Mouse (Mus musculus): ENCODE results near the gene Lin52. TPM values are rescaled to one million over a fixed set of nuclear protein-coding genes. Genes with fewer than 3 reads are reported as not detected.

Lin52 gene
- total RNA-seq, 4 experiments from 2014 or later: 21.9 to 31.9 (median 26.3) TPM

DNA sequence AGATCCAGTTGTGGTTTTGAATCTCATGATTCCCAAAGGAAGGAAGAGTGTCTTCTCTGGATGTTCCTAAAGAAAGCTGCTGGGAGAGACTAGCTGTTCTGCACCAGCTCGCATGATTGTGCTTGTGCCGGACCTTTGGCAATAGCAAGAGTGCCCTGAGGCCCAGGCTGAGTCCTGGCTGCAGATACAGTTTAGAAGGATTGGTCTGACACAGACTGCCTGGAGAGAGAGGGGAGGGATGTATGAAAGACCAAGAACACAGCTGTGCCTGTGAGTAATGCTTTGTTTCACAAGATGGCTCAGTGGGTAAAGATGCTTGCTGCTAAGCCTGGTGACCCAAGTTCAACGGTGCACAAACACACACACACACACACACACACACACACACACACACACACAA lies 11.6 kb downstream of the Lin52 start:
- no peak for DNase-seq (ENCODE audit: low spot score in 2 of 2)

DNA sequence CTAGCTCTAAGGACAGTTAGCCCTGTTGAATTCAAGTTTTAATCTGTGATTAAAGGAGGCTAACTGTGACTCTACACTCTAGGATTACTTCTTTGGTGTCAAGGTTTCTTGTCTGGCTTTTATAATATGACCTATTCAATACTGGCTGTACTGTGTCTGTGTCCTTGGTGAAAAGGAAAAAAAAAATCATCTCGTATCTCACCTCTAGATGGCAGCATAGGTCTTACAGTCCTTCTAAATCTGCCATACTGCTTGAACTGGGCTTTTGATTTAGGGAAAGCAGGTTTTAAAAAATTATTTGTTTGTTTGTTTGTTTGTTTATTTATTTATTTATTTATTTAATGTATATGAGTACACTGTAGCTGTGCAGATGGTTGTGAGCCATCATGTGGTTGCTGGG lies 17.5 kb downstream of the Lin52 start:
- DNase-seq (ENCODE audit: low spot score in 2 of 2): no peak

GRCm38 (mm10) chr12:84478937-84479336 lies 27.7 kb downstream of the Lin52 start:
- no peak for DNase-seq (ENCODE audit: low spot score in 2 of 2)

DNA sequence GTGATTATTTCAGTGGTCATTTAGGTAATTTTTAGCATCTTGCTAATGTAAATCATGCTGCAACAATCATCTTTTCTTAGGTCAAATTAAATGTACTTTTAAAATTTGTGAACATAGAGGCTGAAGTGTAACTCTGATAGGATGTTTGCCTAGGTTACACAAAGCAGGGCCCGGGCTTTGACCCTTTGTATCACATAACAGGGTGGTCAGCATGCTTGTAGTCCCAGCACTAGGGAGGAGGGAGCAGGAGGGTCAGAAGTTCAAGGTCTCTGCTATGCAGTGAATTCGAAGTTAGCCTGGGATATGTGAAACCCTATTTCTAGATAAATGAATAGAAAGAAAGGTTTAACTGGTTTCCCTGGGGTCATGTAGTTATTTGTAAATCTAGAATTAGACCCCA lies 30.0 kb downstream of the Lin52 start:
- no peak for DNase-seq (ENCODE audit: low spot score in 2 of 2)

GRCm38 (mm10) chr12:84482778-84483585 lies 31.8 kb downstream of the Lin52 start:
- no peak for DNase-seq (ENCODE audit: low spot score in 2 of 2)

DNA sequence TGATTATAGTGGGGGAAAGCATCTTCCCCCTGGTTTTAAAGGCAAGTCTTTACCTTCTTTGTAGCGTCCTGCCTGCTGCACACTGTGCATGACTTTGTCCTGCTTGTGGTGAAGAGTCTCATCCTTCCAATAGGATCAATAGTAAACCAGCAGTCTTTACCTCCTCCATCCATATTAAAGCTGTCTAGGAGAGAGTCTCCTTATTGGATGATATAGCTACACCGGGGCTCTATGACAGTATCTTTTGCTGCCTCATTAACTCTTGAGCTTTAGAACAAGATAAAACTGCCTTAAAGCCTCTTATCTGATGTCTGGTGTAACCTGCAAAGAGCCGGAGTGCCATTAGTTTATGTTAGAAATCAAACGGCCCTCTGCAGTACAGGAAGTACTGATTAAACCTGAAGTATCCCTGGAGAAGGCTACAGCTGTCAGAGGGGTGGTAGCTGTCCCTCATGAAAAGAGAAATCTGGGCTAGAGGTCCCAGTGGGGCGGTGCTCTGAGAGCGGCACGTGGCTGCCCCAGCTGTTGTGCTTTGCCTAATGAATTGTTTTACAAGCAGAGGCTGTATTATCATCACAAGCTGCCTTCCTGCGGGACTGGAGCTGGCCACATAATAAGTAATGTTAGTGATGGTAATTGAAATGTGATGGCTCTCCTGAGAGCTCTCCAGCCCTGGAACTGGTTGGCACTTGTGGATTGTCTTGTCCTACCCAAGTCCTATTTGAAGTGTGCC lies 36.3 kb downstream of the Lin52 start:
- peak in 1 of 2 experiments; percentile 11 for DNase-seq (ENCODE audit: low spot score in 2 of 2)

GRCm38 (mm10) chr12:84496795-84497194 lies 45.6 kb downstream of the Lin52 start:
- no peak for DNase-seq (ENCODE audit: low spot score in 2 of 2)

- DNase-seq (ENCODE audit: low spot score in 2 of 2): no peak
Measured at GRCm38 (mm10) chr12:84500528-84501263, 49.5 kb downstream of the Lin52 start.

- DNase-seq (ENCODE audit: low spot score in 2 of 2): no peak
Measured at GRCm38 (mm10) chr12:84501278-84501677, 50.1 kb downstream of the Lin52 start.

- peak; percentile 22 to 40 for DNase-seq (ENCODE audit: low spot score in 2 of 2)
Measured at GRCm38 (mm10) chr12:84506856-84507255, 55.6 kb downstream of the Lin52 start.

DNA sequence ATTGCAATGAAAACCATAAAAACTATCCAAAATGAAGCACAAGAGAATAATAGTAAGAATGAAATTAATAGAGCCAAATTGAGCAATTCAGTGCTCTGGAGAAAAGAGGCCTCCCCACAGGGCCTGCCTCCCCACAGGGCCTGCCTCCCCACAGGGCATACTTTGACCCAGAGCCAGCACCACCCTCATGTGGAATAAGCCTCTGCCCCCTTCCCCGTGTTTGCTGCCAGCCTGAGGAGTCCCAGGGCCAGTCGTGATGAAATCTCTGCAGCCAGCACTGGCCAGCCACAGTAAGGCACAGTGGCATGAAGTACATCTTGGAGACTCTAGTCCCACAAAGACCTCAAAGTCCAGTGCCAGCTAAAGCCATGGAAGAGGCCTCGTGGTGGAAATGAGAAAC lies 60.8 kb downstream of the Lin52 start:
- DNase-seq (ENCODE audit: low spot score in 2 of 2): no peak

- no peak for DNase-seq (ENCODE audit: low spot score in 2 of 2)
Measured at GRCm38 (mm10) chr12:84515486-84515885, 64.3 kb downstream of the Lin52 start.

DNA sequence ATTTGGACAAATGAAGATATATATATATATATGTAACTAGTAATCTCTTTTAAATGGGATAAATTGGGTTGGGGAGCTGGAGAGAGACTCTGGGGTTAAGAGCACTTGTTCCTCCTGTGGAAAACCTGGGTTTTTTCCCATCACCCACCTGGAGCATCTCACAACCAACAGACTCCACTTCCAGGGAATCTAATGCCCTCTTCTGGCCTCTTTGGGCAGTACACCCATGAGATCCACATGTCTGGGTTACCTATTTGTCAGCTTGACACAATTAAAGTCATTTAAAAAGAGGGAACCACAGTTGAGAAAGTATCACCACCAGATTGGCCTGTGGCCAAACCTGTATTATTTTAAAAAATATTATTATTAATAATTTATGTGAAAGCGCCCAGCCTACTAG lies 65.4 kb downstream of the Lin52 start:
- no peak for DNase-seq (ENCODE audit: low spot score in 2 of 2)

- no peak for DNase-seq (ENCODE audit: low spot score in 2 of 2)
Measured at GRCm38 (mm10) chr12:84518018-84518417, 66.8 kb downstream of the Lin52 start.

GRCm38 (mm10) chr12:84523728-84524127 lies 72.5 kb downstream of the Lin52 start:
- no peak for DNase-seq (ENCODE audit: low spot score in 2 of 2)

DNA sequence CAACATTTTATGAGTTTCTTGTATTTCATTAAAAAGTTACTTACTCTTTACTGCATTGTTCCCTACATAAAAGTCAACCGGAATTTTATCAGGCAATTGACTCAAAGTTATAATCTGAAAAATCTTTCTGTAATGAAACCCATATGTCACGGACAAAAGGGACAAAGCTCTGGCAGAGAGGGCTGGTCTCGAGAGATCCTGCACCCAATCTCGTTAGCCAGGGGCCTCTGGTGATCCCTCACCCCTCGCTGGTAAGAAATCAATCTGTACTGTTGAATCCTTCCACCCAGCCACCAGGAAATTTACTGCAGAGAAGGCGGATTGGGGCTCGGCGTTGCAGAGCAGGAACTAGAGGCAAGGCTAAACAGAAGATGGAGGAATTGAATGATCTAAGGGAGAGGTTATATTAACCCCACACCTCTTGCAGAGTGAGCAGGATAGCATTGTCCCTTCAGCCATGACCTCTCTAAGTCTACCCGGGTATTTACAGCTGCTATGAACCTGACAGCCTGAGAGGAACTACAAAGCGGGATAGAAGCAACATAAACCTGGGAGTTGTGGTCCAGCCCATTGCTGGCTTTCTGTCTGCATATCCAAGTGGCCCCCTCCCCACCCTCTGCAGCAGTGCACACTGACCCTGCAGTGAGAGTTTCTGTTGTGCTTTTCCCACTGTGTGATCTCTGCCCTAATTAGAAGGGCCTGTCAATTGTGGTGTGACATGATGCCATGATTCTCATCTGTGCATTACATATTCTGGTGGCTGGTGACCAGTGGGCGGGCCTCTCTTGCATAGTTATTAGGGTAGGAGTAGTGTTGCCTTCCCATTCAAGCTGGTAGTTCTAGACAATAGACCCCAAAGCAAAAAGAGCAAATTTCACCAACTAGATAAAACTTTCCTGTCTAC lies 73.2 kb downstream of the Lin52 start:
- DNase-seq (ENCODE audit: low spot score in 2 of 2): no peak

DNA sequence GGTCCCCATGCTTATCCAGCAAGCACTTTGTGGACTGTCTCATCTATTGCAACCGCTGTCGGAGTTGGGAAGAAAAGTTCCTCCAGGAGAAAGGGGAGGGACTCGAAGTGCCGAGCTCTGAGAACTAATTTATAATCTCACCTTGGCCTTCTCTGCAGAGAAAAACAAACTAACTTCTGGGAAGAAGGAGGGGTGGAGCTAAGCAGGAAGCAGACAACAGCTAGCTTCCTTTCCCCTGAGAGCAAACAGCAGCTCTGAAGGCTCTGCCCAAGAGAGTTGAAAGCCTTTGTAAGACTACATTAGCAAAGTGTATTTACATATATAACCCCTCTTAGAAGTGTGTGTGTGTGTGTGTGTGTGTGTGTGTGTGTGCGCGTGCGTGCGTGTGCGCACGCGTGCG lies 74.2 kb downstream of the Lin52 start:
- DNase-seq (ENCODE audit: low spot score in 2 of 2): no peak

DNA sequence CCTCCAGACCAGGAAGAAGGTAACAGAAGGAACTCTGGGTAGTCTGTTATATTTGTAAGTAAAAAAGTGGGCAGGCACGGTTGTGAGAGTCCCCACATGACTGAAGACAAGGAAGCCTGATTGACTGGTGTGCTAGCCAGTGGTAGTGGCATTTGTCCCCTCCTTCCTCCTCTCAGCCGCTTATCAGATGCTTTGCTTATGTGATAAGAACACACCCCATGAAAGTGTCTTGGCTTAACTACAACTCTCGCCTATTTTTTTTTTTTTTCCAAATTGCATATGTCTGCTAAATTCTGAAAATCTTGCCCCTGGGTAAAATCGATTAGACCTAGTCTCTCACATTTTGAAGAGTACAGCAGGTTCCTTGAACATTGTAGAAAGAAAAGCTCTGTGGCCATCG lies 79.2 kb downstream of the Lin52 start:
- no peak for DNase-seq (ENCODE audit: low spot score in 2 of 2)

DNA sequence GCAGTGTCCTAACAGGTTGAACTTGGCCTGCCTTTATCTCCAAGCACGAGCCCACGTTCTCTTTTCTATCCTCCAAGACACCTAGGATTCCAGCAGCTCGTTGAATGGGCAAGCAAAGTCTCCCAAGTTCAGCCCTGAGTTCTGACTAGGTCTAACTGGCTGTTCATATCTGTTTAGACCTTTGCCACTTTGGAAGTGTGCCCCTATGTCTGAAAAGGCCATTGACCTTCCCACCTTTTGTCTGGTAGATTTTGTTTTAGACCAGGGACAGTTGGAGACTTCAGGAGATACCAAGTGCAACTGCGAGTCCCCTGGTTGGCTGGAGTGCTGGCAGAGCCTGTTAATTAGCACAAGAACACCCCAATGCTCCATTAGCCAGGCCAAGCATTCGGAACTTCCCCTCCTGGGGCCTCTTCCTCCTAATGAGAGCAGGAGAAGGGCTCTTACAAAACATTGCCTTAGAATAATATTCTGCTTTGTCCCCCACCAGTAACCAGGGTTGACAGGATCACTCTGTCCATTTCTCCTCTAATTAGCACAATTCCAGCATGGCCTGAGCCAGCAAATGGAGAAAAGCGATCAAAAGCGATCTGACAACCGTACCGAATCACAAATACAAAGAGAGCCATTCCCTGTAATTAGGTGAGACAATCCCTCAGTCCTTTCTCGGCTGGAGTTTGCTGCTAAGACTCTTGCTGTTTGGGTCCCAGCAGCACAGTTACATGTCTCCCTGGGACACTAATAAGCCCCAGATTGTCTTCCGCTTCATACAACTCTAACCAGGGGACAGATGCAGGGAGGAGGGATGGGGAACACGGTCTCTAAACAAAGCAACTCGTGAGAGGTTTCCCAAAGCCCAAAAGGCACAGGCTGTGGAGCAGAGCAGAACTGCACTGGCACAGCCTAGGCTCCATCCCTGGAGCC lies 80.9 kb downstream of the Lin52 start:
- DNase-seq (ENCODE audit: low spot score in 2 of 2): peak; percentile 40 to 61

DNA sequence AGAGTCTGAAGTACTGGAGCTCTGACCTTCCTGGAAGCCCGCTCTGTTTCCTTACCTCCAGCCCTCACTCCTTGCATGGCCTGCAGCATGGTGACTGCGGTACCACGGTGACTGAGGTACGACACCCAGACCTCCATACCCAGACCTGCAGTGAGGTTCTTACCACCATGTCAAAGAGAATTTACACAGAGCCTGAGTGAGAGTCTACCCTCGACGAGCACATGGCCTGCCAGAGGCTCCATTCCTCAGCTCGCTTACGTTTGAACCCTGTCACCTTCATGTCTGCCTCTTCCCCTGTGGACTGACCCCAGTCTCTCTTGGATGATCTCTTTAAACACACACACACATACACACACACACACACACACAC lies 81.6 kb downstream of the Lin52 start:
- no peak for DNase-seq (ENCODE audit: low spot score in 2 of 2)
